Mouse (Mus musculus): ENCODE measurements around the gene Olfml2a.

DNA sequence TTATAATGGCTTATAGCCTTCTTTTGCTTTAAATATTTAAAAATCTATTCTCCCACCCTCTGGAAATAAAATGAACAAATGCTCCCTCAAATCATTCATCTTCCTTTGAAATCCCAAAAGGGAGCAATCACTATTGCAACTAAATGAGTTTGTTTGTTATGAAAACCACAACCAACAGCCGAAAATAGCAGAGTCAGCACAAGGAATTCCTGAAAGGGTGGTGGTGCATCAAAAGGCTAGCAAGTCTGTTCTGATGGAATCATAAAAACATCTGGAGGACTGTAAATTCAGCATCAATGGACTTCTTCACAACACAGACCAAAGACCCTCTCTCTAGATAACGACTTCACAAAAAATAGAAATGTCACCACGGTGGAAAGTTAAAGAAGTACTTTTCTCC is 8.3 kb upstream of the Olfml2a start:
- no peak for TF ChIP-seq CTCF (IDR thresholded peaks at IDR 0.05; ENCODE audit: low read depth)
- no peak for TF ChIP-seq EP300 (IDR thresholded peaks at IDR 0.05; ENCODE audit: low read depth)
